Mouse (Mus musculus) MEL (cell line): ENCODE measurements around the gene Ppargc1a. TPM values are rescaled to one million over a fixed set of nuclear protein-coding genes. Genes with fewer than 3 reads are reported as not detected.

Experiments
- DNase-seq: peaks from one replicate; pipeline ENCODE4 v3.0.0; 2011; ENCODE audit warnings: low read depth, low spot score
- H3K27ac ChIP-seq: 2 replicates; pipeline ENCODE4 v1.5.1; 2012; ENCODE audit warnings: low read depth, mild to moderate bottlenecking, control low read depth, low read length, moderate library complexity; ENCODE audit not compliant: control insufficient read depth
- H3K27me3 ChIP-seq, 2 experiments: fragments of 150-350 bp in 1 of 2; sonication (generic) in 1 of 2; 2 replicates each; pipeline ENCODE4 v1.6.1; 2012; ENCODE audit warnings: low read length in 2 of 2, mild to moderate bottlenecking in 2 of 2, improper control_type of control experiment in 1 of 2, moderate library complexity in 1 of 2; ENCODE audit not compliant: insufficient read depth in 2 of 2, control insufficient read depth in 1 of 2
- H3K36me3 ChIP-seq, 2 experiments: 2 replicates each; pipeline ENCODE4 v1.6.1; 2012 to 2014; ENCODE audit warnings: low read length in 2 of 2, improper control_type of control experiment in 1 of 2, inconsistent platforms in 1 of 2, mild to moderate bottlenecking in 1 of 2; ENCODE audit not compliant: insufficient read depth in 2 of 2, control insufficient read depth in 1 of 2
- H3K4me1 ChIP-seq, 2 experiments: fragments of 150-350 bp in 1 of 2; sonication (generic) in 1 of 2; 2 replicates each; pipeline ENCODE4 v1.6.1; 2012; ENCODE audit warnings: low read length in 2 of 2, improper control_type of control experiment in 1 of 2, mild to moderate bottlenecking in 1 of 2; ENCODE audit not compliant: insufficient read depth in 2 of 2, control insufficient read depth in 1 of 2
- H3K4me3 ChIP-seq, 2 experiments: fragments of 150-350 bp in 1 of 2; sonication (generic) in 1 of 2; 2 replicates each; pipeline ENCODE4 v1.5.1; 2012; ENCODE audit warnings: low read depth in 2 of 2, low read length in 2 of 2, mild to moderate bottlenecking in 2 of 2, moderate library complexity in 2 of 2, control low read depth in 1 of 2, improper control_type of control experiment in 1 of 2; ENCODE audit not compliant: control insufficient read depth in 1 of 2, insufficient read depth in 1 of 2
- H3K79me2 ChIP-seq: 2 replicates; pipeline ENCODE4 v1.6.1; 2012; ENCODE audit warnings: mild to moderate bottlenecking, low read length, moderate library complexity; ENCODE audit not compliant: control insufficient read depth, poor library complexity, insufficient read depth
- H3K9ac ChIP-seq: 2 replicates; pipeline ENCODE4 v1.6.1; 2012; ENCODE audit warnings: low read depth, mild to moderate bottlenecking, control low read depth, low read length, moderate library complexity; ENCODE audit not compliant: control insufficient read depth, poor library complexity, severe bottlenecking
- H3K9me3 ChIP-seq: fragments of 150-350 bp; sonication (generic); replicated peaks from 2 replicates; pipeline ENCODE4 v1.6.1; 2012; ENCODE audit warnings: mild to moderate bottlenecking, low read length, improper control_type of control experiment, moderate library complexity; ENCODE audit not compliant: insufficient read depth
- CHD1 ChIP-seq: IDR thresholded peaks from 2 replicates; pipeline ENCODE4 v1.6.1; 2012; ENCODE audit warnings: low read depth, mild to moderate bottlenecking, inconsistent platforms, low read length, improper control_type of control experiment
- CHD2 ChIP-seq: IDR thresholded peaks from 2 replicates; pipeline ENCODE4 v1.6.1; 2011; ENCODE audit warnings: low read length, improper control_type of control experiment
- CTCF ChIP-seq, 3 experiments: IDR thresholded peaks in 2 of 3; conservative IDR thresholded peaks in 1 of 3; 2 replicates each; pipeline ENCODE4 v1.5.1; 2011 to 2012; ENCODE audit warnings: low read length in 3 of 3, low read depth in 2 of 3, mild to moderate bottlenecking in 2 of 3, improper control_type of control experiment in 1 of 3, inconsistent platforms in 1 of 3, mixed read lengths in 1 of 3, moderate library complexity in 1 of 3; ENCODE audit not compliant: control insufficient read depth in 1 of 3, insufficient read depth in 1 of 3, poor library complexity in 1 of 3, severe bottlenecking in 1 of 3
- E2F4 ChIP-seq: IDR thresholded peaks from 2 replicates; pipeline ENCODE4 v1.6.1; 2011; ENCODE audit warnings: low read depth, low read length, improper control_type of control experiment, borderline replicate concordance
- ELF1 ChIP-seq: IDR thresholded peaks from 2 replicates; pipeline ENCODE4 v1.6.1; 2014; ENCODE audit warnings: low read depth, mild to moderate bottlenecking, inconsistent platforms, low read length, improper control_type of control experiment, moderate library complexity
- EP300 ChIP-seq, 2 experiments: IDR thresholded peaks; 2 replicates each; pipeline ENCODE4 v1.6.1; 2011; ENCODE audit warnings: improper control_type of control experiment in 2 of 2, low read length in 2 of 2, low read depth in 1 of 2, mild to moderate bottlenecking in 1 of 2
- ETS1 ChIP-seq: IDR thresholded peaks from 2 replicates; pipeline ENCODE4 v1.6.1; 2012; ENCODE audit warnings: low read depth, mild to moderate bottlenecking, inconsistent platforms, low read length, improper control_type of control experiment, moderate library complexity
- GATA1 ChIP-seq: IDR thresholded peaks from 2 replicates; pipeline ENCODE4 v1.6.1; 2011; ENCODE audit warnings: low read depth, low read length, improper control_type of control experiment
- HCFC1 ChIP-seq: IDR thresholded peaks from 2 replicates; pipeline ENCODE4 v1.6.1; 2012; ENCODE audit warnings: low read depth, mild to moderate bottlenecking, inconsistent platforms, low read length, improper control_type of control experiment, moderate library complexity
- JUND ChIP-seq: IDR thresholded peaks from 2 replicates; pipeline ENCODE4 v1.6.1; 2011; ENCODE audit warnings: low read depth, mild to moderate bottlenecking, improper control_type of control experiment, low read length
- KAT2A ChIP-seq: conservative IDR thresholded peaks from 2 replicates; pipeline ENCODE4 v1.6.1; 2012; ENCODE audit warnings: low read depth, low read length, improper control_type of control experiment, inconsistent platforms
- MAZ ChIP-seq: IDR thresholded peaks from 2 replicates; pipeline ENCODE4 v1.6.1; 2012; ENCODE audit warnings: low read depth, mild to moderate bottlenecking, inconsistent platforms, low read length, improper control_type of control experiment
- MEF2A ChIP-seq: IDR thresholded peaks from 2 replicates; pipeline ENCODE4 v1.6.1; 2014; ENCODE audit warnings: low read depth, mild to moderate bottlenecking, inconsistent platforms, low read length, improper control_type of control experiment; ENCODE audit not compliant: poor library complexity, insufficient replicate concordance, severe bottlenecking; ENCODE audit errors: extremely low read depth
- MXI1 ChIP-seq: IDR thresholded peaks from 2 replicates; pipeline ENCODE4 v1.6.1; 2011; ENCODE audit warnings: mild to moderate bottlenecking, low read depth, low read length, improper control_type of control experiment
- MYC ChIP-seq: IDR thresholded peaks from 2 replicates; pipeline ENCODE4 v1.6.1; 2011; ENCODE audit warnings: low read depth, mild to moderate bottlenecking, low read length, improper control_type of control experiment, moderate library complexity
- NELFE ChIP-seq: IDR thresholded peaks from 2 replicates; pipeline ENCODE4 v1.6.1; 2011; ENCODE audit warnings: low read depth, low read length, improper control_type of control experiment
- NRF1 ChIP-seq: IDR thresholded peaks from 2 replicates; pipeline ENCODE4 v1.6.1; 2014; ENCODE audit warnings: low read depth, mild to moderate bottlenecking, inconsistent platforms, low read length, improper control_type of control experiment, moderate library complexity; ENCODE audit not compliant: poor library complexity, insufficient read depth, severe bottlenecking
- POLR2A ChIP-seq, 2 experiments: IDR thresholded peaks; 2 replicates each; pipeline ENCODE4 v1.6.1; 2011 to 2012; ENCODE audit warnings: low read length in 2 of 2, mild to moderate bottlenecking in 2 of 2, control low read depth in 1 of 2, improper control_type of control experiment in 1 of 2, low read depth in 1 of 2, moderate library complexity in 1 of 2; ENCODE audit not compliant: control insufficient read depth in 1 of 2, insufficient read depth in 1 of 2, poor library complexity in 1 of 2
- POLR2AphosphoS2 ChIP-seq: IDR thresholded peaks from 2 replicates; pipeline ENCODE4 v1.6.1; 2011; ENCODE audit warnings: low read length, improper control_type of control experiment
- RAD21 ChIP-seq: IDR thresholded peaks from 2 replicates; pipeline ENCODE4 v1.6.1; 2011; ENCODE audit warnings: mild to moderate bottlenecking, low read depth, low read length, improper control_type of control experiment
- RCOR1 ChIP-seq: IDR thresholded peaks from 2 replicates; pipeline ENCODE4 v1.6.1; 2012; ENCODE audit warnings: low read depth, mild to moderate bottlenecking, inconsistent platforms, low read length, improper control_type of control experiment
- SIN3A ChIP-seq: IDR thresholded peaks from 2 replicates; pipeline ENCODE4 v1.6.1; 2012; ENCODE audit warnings: low read length, improper control_type of control experiment, inconsistent platforms
- TAL1 ChIP-seq: IDR thresholded peaks from 2 replicates; pipeline ENCODE4 v1.6.1; 2012; ENCODE audit warnings: mild to moderate bottlenecking, inconsistent platforms, low read length, moderate library complexity, mixed read lengths
- TBP ChIP-seq: IDR thresholded peaks from 2 replicates; pipeline ENCODE4 v1.8.0; 2011; ENCODE audit warnings: low read depth, low read length, improper control_type of control experiment
- TCF12 ChIP-seq: IDR thresholded peaks from 2 replicates; pipeline ENCODE4 v1.6.1; 2014; ENCODE audit warnings: low read depth, mild to moderate bottlenecking, inconsistent platforms, low read length, improper control_type of control experiment, moderate library complexity
- UBTF ChIP-seq: IDR thresholded peaks from 2 replicates; pipeline ENCODE4 v1.6.1; 2012; ENCODE audit warnings: low read depth, mild to moderate bottlenecking, inconsistent platforms, low read length, improper control_type of control experiment, moderate library complexity, borderline replicate concordance; ENCODE audit not compliant: insufficient read depth
- USF1 ChIP-seq: IDR thresholded peaks from 2 replicates; pipeline ENCODE4 v1.6.1; 2014; ENCODE audit warnings: low read depth, mild to moderate bottlenecking, inconsistent platforms, low read length, improper control_type of control experiment, moderate library complexity
- USF2 ChIP-seq, 2 experiments: IDR thresholded peaks; 2 replicates each; pipeline ENCODE4 v1.6.1; 2011 to 2012; ENCODE audit warnings: improper control_type of control experiment in 2 of 2, low read length in 2 of 2, borderline replicate concordance in 1 of 2, inconsistent platforms in 1 of 2, low read depth in 1 of 2, mild to moderate bottlenecking in 1 of 2; ENCODE audit not compliant: insufficient read depth in 1 of 2
- ZKSCAN1 ChIP-seq: IDR thresholded peaks from 2 replicates; pipeline ENCODE4 v1.6.1; 2012; ENCODE audit warnings: low read depth, mild to moderate bottlenecking, inconsistent platforms, low read length, improper control_type of control experiment, moderate library complexity
- ZNF384 ChIP-seq: IDR thresholded peaks from 2 replicates; pipeline ENCODE4 v1.6.1; 2012; ENCODE audit warnings: low read depth, mild to moderate bottlenecking, inconsistent platforms, low read length, improper control_type of control experiment
- polyA plus RNA-seq, 2 experiments: library from polyadenylated mRNA; stranded (reverse) in 1 of 2; unstranded in 1 of 2; fragments of >175 nt in 1 of 2; fragments of >200 nt in 1 of 2; gene quantifications; 2 replicates each; pipeline versions ENCODE4 v1.2.1 to v1.2.4; 2012; ENCODE audit warnings: low replicate concordance in 2 of 2, low read depth in 1 of 2; ENCODE audit not compliant: insufficient read length in 2 of 2, insufficient read depth in 1 of 2, missing spikeins in 1 of 2
- total RNA-seq: library from RNA; depleted of rRNA; stranded (reverse); fragments of 300-350 nt; gene quantifications from 2 replicates; pipeline ENCODE4 v1.2.3, GENCODE M21; 2012

Ppargc1a gene
- total and polyA plus RNA-seq, 3 experiments = 0.04 to 0.06 TPM; not detected in 1

DNA sequence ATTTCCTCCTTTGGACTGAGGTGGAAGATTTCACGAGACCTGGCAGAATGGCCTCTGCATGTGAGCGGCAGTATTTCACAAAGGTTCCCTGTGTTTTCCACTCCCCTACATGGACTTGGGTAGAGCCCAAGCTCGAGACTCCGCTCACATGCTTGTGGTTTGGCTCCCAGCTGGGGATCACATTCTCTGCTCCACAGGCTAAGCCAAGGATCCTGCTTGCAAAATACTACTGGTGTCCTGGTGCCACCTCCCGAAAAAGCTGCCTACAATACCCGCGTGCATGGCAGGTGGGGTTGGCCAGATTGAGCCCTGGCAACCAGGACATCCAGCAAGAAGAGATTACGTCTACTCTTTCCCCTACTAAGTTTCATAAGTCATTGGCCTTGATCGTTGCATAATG lies 28.1 kb upstream of the Ppargc1a start:
- H3K27me3 ChIP-seq = no peaks in the 10 kb centered on the region
- H3K4me3 ChIP-seq = no peak overlapping the region
- no peak for TF ChIP-seq TBP
- TF ChIP-seq USF2 (IDR thresholded peaks at IDR 0.05; ENCODE audit: borderline replicate concordance in 1 of 2, insufficient read depth in 1 of 2, low read depth in 1 of 2, low read length in 2 of 2) = no peak
- TF ChIP-seq MYC = no peak
- no peak for TF ChIP-seq NELFE
- no peak for TF ChIP-seq SIN3A
- no peak for TF ChIP-seq ETS1
- TF ChIP-seq ZKSCAN1 = no peak
- no peak for TF ChIP-seq POLR2AphosphoS2
- TF ChIP-seq RCOR1 = no peak
- TF ChIP-seq MXI1 = no peak
- TF ChIP-seq KAT2A = no peak
- no peak for TF ChIP-seq ELF1
- no peak for TF ChIP-seq UBTF
- TF ChIP-seq JUND = no peak
- TF ChIP-seq CTCF (IDR thresholded peaks at IDR 0.05 in 2 of 3, conservative IDR thresholded peaks at IDR 0.05 in 1 of 3; ENCODE audit: control insufficient read depth in 1 of 3, insufficient read depth in 1 of 3, low read depth in 2 of 3, low read length in 3 of 3, poor library complexity in 1 of 3, severe bottlenecking in 1 of 3) = no peak
- no peak for TF ChIP-seq CHD1
- TF ChIP-seq GATA1 = no peak
- TF ChIP-seq MEF2A = no peak
- TF ChIP-seq TAL1 = no peak
- no peak overlapping the region for H3K9ac ChIP-seq
- H3K9me3 ChIP-seq = no peaks in the 10 kb centered on the region
- H3K27ac ChIP-seq = no peak overlapping the region
- H3K36me3 ChIP-seq = no peaks in the 10 kb centered on the region
- DNase-seq = no peak
- no peaks in the 10 kb centered on the region for H3K79me2 ChIP-seq
- no peaks in the 10 kb centered on the region; a peak in 1 of 4 replicates for H3K4me1 ChIP-seq

- no peaks in the 10 kb centered on the region for H3K36me3 ChIP-seq
- no peak overlapping the region for H3K27ac ChIP-seq
- TF ChIP-seq CTCF (IDR thresholded peaks at IDR 0.05 in 2 of 3, conservative IDR thresholded peaks at IDR 0.05 in 1 of 3; ENCODE audit: control insufficient read depth in 1 of 3, insufficient read depth in 1 of 3, low read depth in 2 of 3, low read length in 3 of 3, poor library complexity in 1 of 3, severe bottlenecking in 1 of 3) (no peak), NELFE (no peak), EP300 (IDR thresholded peaks at IDR 0.05; ENCODE audit: low read depth in 1 of 2, low read length in 2 of 2) (no peak), RAD21 (no peak), POLR2A (IDR thresholded peaks at IDR 0.05; ENCODE audit: control insufficient read depth in 1 of 2, insufficient read depth in 1 of 2, low read depth in 1 of 2, low read length in 2 of 2, poor library complexity in 1 of 2) (no peak), CHD1 (no peak), ETS1 (no peak), TBP (no peak), MYC (no peak), E2F4 (no peak), TCF12 (no peak), GATA1 (no peak), HCFC1 (no peak), ELF1 (no peak), MAZ (no peak), USF1 (no peak), ZNF384 (no peak), MXI1 (no peak), NRF1 (no peak), CHD2 (no peak)
- DNase-seq = no peak
- no peaks in the 10 kb centered on the region for H3K79me2 ChIP-seq
- no peaks in the 10 kb centered on the region for H3K27me3 ChIP-seq
- no peak overlapping the region for H3K4me3 ChIP-seq
- H3K9ac ChIP-seq = no peak overlapping the region
- H3K9me3 ChIP-seq = no peaks in the 10 kb centered on the region
- no peaks in the 10 kb centered on the region for H3K4me1 ChIP-seq
Measured at GRCm38 (mm10) chr5:51592206-51592605, 24.7 kb upstream of the Ppargc1a start.
